Mouse (Mus musculus) liver, adult 2 months (tissue): Measurements from ENCODE around the gene Kctd19.

ENCODE experiments used
- CTCF ChIP-seq: fragments of 200-500 bp; IDR thresholded peaks from 2 replicates; pipeline ENCODE4 v1.5.1; 2011; ENCODE audit warnings: low read depth, low read length, control low read depth
- POLR2A ChIP-seq: fragments of 200-500 bp; IDR thresholded peaks from 2 replicates; pipeline ENCODE4 v1.6.1; 2011; ENCODE audit warnings: low read length, control low read depth; ENCODE audit not compliant: insufficient read depth; ENCODE audit errors: extremely low read depth

DNA sequence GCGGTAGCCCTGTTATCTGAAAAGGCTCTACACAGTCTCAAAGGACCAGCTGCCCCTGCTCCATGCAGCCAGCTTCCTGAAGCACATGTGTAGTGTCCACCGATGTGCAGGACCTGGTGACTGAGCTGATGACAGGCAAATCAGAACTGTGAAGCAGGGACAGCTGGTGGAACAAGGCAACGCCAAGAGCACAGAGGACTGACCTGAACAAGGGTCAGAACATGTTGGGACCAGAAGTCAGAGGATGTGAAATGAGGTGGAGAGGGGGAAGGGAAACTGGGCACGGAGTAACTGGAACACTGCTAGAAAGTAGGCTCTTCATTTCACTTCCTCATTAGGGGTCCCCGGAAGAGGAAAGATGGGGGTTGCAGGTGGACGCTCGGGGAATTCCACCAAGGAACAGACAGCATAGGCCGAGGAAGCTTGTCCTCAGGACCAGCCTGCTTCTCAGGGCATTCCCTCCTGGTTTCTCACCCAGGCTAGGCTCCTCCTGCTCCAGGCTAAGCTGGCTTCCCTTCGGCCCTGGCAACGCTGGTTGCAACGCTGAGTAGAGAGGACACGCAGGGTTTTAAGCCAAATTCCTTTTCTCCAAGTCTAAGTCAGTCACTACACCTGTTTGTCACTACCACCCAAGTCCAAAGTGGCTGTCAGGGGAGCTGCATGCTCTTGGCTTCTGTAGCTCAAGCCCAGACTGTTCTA, 20.1 kb downstream of the Kctd19 start:
- TF ChIP-seq CTCF (no peak), POLR2A (no peak)
